Mouse (Mus musculus): Measurements from ENCODE around the gene Hcfc1. TPM values are rescaled to one million over a fixed set of nuclear protein-coding genes. Genes with fewer than 3 reads are reported as not detected.

Hcfc1 gene
- polyA plus RNA-seq, 1 experiment from 2014 or later = 34.3 TPM

DNA sequence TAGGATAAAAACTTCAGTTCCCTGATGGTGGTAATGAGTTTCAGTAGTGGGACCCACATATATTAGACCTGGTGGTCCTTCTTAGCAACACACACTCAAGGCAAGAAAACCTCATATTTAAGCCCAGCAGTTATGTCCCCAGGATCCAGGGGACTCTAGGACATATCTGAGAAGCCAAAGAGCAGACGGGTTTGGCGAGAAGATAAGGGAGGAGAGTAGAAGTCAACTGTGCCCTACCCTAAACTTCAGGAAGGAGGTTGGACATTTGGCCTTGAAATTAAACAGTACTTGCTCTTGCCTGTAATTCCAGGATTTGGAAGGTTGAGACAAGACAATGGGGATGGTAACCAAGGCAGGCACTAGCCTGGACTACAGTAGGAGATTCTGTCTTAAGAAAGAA is 3.6 kb upstream of the Hcfc1 start:
- no peak overlapping the region for H3K4me3 ChIP-seq
- H3K4me2 ChIP-seq = no peak overlapping the region
- H3K27me3 ChIP-seq (replicated peaks) = peaks cover 6% of the 10 kb centered on the region
- 46% methylated on average over 2 of the region's 2 CpGs for WGBS
- no peaks in the 10 kb centered on the region for H3K36me3 ChIP-seq
- no peak overlapping the region for H3K27ac ChIP-seq (replicated peaks)
- ATAC-seq (ENCODE audit: extremely low read depth, insufficient number of reproducible peaks, low FRiP score, low TSS enrichment) = no peak
- H3K4me1 ChIP-seq = 0 out of 2 replicates have a peak, but pooled peaks cover 1% of the 10 kb centered on the region
- H3K9ac ChIP-seq = no peak overlapping the region
- H3K9me3 ChIP-seq = no peaks in the 10 kb centered on the region

DNA sequence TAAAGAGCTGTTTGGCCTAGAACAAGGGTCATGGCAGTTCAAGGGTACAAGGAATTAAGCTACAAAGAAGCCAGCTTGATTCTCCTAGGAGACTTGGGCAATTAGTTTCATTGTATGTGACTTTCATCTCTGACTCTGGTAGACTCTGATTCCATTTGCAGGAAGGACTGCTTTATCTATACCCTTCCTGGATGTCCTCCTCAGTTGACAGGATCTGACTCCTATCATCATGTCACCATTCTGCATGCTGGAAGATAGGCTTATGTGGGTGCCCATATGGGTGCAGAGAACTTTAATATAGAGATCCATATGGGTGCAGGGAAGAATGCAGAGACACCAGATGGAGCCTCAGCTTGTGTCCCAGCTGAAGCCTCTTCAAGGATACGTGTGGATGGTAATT is 3.0 kb upstream of the Hcfc1 start:
- ATAC-seq (ENCODE audit: extremely low read depth, insufficient number of reproducible peaks, low FRiP score, low TSS enrichment) = no peak
- no peaks in the 10 kb centered on the region for H3K36me3 ChIP-seq
- H3K4me3 ChIP-seq = no peak overlapping the region
- no peaks in the 10 kb centered on the region for H3K9me3 ChIP-seq
- H3K4me2 ChIP-seq = no peak overlapping the region
- WGBS = 87% methylated on average over 1 of the region's 1 CpGs
- peaks cover 6% of the 10 kb centered on the region for H3K27me3 ChIP-seq (replicated peaks)
- H3K4me1 ChIP-seq = peaks cover 7% of the 10 kb centered on the region; the same call in 1 of the 2 replicates
- H3K27ac ChIP-seq (replicated peaks) = no peak overlapping the region
- H3K9ac ChIP-seq = no peak overlapping the region

DNA sequence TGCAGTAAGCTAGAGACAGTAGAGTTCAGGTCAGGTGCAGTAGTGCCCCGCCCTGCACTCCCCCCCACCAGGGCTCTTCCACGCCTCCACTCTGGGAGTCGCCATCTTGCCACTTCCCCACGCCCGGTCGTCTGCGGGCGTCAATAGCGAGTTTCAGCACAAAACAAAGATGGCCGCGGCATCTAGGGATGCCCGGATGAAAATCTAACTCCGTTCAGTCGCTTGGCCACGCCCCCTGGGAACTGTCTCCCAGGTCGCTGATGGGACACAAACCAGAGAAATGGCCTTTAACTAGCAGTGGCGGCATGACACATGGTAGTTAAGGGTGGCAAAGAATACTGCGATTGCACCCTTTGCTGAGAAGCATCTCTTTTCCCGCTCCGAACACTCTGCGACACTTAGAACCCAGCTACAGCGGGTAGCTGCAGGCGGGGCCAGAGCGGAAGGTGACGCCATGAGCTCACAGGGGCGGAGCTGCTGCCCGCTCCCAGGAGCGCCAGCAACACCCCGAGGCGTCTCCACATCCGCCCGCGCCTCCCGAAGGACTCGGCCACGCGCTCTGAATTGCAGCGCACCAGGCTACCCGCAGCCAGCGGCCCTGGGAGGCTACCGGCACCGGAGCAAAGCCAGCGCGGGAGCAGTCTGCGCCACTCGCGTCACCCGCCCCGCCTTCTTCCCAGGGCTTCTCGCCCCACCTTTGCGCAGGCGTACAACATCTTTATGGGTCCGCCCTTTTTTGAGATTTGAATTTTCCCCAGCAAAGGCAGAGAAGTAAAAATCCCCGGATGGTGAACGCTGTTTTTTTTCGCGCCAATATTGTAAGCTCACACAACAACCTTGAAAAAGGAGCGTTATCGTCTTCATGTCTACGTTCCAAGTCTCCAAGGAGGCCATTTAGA is 1.3 kb upstream of the Hcfc1 start:
- H3K9ac ChIP-seq = peak overlapping the region; percentile 88
- no peaks in the 10 kb centered on the region for H3K9me3 ChIP-seq
- H3K4me2 ChIP-seq = peak overlapping the region; percentile 75
- peak overlapping the region; percentile 65 for H3K4me3 ChIP-seq
- 0 out of 2 replicates have a peak, but pooled peaks cover 4% of the 10 kb centered on the region for H3K36me3 ChIP-seq
- peak; percentile 70 for ATAC-seq (ENCODE audit: extremely low read depth, insufficient number of reproducible peaks, low FRiP score, low TSS enrichment)
- H3K27me3 ChIP-seq (replicated peaks) = peaks cover 6% of the 10 kb centered on the region
- peaks cover 24% of the 10 kb centered on the region for H3K4me1 ChIP-seq
- WGBS = 6% methylated on average over 60 of the region's 60 CpGs
- peak overlapping the region; percentile 99 for H3K27ac ChIP-seq (replicated peaks)

DNA sequence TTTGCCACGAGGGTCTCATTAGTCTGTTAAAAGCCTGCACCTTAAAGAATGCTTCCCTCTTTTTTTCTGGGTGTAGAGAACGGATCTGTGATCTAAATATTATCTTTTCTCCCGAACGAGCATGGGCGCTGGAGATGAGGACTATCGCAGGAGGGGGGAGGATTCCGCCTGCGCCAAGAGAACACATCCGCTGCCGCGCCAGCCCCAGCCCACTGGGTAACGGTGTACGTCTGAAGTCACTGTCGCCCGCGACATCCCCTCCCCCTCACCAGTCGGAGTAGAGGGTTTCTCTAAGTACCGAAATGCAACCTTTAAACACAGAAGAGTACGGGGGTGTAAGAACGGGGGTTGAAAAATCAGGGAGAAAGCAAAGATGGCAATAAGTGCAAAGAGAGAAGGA is 850 bp downstream of the Hcfc1 start:
- H3K4me1 ChIP-seq = peaks cover 27% of the 10 kb centered on the region
- 21% methylated on average over 18 of the region's 20 CpGs for WGBS
- H3K4me3 ChIP-seq = peak overlapping the region; percentile 65
- peak overlapping the region; percentile 99 for H3K27ac ChIP-seq (replicated peaks)
- H3K27me3 ChIP-seq (replicated peaks) = peaks cover 6% of the 10 kb centered on the region
- H3K9ac ChIP-seq = peak overlapping the region; percentile 88
- H3K36me3 ChIP-seq = peaks cover 22% of the 10 kb centered on the region
- no peak for ATAC-seq (ENCODE audit: extremely low read depth, insufficient number of reproducible peaks, low FRiP score, low TSS enrichment)
- H3K9me3 ChIP-seq = no peaks in the 10 kb centered on the region
- H3K4me2 ChIP-seq = peak overlapping the region; percentile 75

DNA sequence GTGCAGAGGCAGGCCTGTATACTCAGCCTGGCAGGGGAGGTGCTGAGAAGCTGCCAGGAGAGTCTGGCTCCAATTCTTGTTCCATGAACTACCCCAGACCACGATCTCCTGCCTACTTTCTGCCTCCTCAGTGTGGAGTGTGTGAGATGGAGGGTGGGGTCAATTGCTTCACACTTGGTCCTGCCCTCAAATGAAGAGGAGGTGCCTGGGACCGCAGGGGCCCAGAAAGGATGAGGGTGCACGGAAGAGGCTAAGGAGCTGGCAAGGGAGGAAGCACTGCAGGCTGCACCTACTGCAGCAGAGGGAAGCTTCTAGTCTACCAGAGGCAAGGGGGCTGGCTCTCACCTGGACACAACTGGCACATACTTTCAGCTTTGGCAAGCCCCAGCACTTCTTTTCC is 1.8 kb downstream of the Hcfc1 start:
- Histone ChIP-seq H3K4me1 (peaks cover 27% of the 10 kb centered on the region), H3K27ac (replicated peaks) (peak overlapping the region; percentile 36; the same call in 1 of the 2 replicates), H3K36me3 (peaks cover 31% of the 10 kb centered on the region), H3K4me3 (peak overlapping the region; percentile 65), H3K9me3 (no peaks in the 10 kb centered on the region), H3K4me2 (peak overlapping the region; percentile 75), H3K27me3 (replicated peaks) (peaks cover 6% of the 10 kb centered on the region), H3K9ac (peak overlapping the region; percentile 88)
- 16% methylated on average over 3 of the region's 3 CpGs for WGBS
- ATAC-seq (ENCODE audit: extremely low read depth, insufficient number of reproducible peaks, low FRiP score, low TSS enrichment) = no peak

DNA sequence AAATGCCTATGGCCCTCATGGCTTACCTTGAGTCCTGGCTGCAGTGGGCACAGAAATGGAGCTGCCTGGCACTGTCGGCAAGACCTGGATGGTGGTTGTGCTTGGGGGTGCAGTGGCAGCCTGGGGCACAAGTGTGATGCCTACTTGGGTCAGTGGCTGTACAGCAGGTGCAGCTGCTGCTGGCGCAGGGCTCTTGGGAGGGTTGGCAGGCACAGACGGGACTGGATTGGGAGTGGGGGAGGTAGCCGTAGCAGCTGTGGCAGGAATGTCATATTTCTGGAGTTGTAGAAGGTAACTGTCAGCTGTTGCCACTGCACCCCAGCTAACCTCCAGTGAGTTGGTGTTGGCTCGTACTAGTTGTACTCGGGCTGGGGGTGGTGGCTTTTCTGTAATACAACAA is 11.2 kb downstream of the Hcfc1 start:
- Histone ChIP-seq H3K36me3 (peaks cover 100% of the 10 kb centered on the region), H3K27ac (replicated peaks) (no peak overlapping the region), H3K4me2 (no peak overlapping the region), H3K4me1 (no peaks in the 10 kb centered on the region), H3K9me3 (no peaks in the 10 kb centered on the region), H3K27me3 (replicated peaks) (no peaks in the 10 kb centered on the region), H3K4me3 (no peak overlapping the region), H3K9ac (no peak overlapping the region)
- no peak for ATAC-seq (ENCODE audit: extremely low read depth, insufficient number of reproducible peaks, low FRiP score, low TSS enrichment)
- WGBS = 86% methylated on average over 6 of the region's 6 CpGs

DNA sequence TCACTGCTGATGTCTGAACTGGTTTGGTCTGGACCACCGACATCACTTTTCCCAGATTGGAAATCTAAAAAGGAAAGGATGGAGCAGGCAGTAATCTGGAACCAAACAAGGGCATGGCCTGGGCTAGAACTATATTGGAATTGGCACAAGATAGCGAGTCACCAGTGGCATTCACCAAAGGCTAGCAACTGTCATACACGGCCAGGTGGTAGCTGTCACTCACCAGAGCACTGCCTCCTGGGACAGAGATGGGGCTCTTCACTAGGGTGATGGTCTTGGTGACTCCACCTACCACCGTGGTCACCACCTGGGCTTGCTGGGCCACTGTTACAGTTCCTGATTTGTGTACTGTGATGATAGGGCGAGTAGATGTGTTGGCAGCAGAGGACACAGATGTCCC is 13.6 kb downstream of the Hcfc1 start:
- Histone ChIP-seq H3K9ac (no peak overlapping the region), H3K4me3 (no peak overlapping the region), H3K36me3 (peaks cover 100% of the 10 kb centered on the region), H3K27ac (replicated peaks) (no peak overlapping the region), H3K27me3 (replicated peaks) (no peaks in the 10 kb centered on the region), H3K4me1 (no peaks in the 10 kb centered on the region), H3K4me2 (no peak overlapping the region), H3K9me3 (no peaks in the 10 kb centered on the region)
- WGBS = 79% methylated on average over 5 of the region's 5 CpGs
- no peak for ATAC-seq (ENCODE audit: extremely low read depth, insufficient number of reproducible peaks, low FRiP score, low TSS enrichment)

DNA sequence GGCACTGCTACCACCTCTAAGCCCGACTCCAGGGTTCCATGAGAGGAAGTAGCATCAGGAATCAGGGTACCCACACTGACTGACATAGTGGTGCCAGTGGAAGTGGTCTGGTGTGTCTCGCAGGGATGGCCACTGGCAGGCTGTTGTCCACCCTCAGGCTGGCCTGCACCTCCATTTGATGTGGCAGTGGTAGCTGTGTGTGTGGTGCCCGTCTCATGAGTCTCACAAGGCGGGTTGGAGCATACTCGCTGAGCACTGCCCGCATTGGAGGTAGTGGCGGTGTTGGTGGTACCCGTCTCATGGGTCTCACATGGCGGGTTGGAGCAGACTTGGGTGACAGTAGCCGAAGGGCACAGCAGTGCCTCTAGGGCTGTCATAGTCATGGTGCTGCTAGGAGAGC is 16.8 kb downstream of the Hcfc1 start:
- H3K4me3 ChIP-seq = no peak overlapping the region
- H3K4me2 ChIP-seq = no peak overlapping the region
- WGBS = 88% methylated on average over 10 of the region's 10 CpGs
- H3K27me3 ChIP-seq (replicated peaks) = no peaks in the 10 kb centered on the region
- H3K4me1 ChIP-seq = no peaks in the 10 kb centered on the region
- H3K9ac ChIP-seq = no peak overlapping the region
- H3K36me3 ChIP-seq = peaks cover 100% of the 10 kb centered on the region
- no peak for ATAC-seq (ENCODE audit: extremely low read depth, insufficient number of reproducible peaks, low FRiP score, low TSS enrichment)
- H3K9me3 ChIP-seq = no peaks in the 10 kb centered on the region
- no peak overlapping the region for H3K27ac ChIP-seq (replicated peaks)

DNA sequence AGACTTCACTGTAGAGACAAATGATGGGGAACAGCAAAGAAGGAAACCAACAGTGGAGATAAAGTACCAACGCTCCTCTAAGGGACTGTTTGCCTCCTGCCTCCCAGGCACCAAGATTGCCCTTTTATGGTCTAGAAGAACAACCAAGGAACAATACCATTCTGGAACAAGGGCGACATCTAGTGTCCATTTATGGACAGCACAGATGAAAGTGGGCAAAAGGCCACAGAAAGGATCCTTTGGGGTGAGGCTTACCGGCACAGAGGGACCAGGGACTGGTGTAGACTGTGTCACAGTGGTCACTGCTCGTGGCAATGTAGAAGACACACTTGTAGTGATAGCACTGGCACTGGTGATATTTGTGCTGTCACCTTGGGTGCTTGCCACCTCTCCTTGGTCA is 17.5 kb downstream of the Hcfc1 start:
- H3K36me3 ChIP-seq = peaks cover 100% of the 10 kb centered on the region
- no peak overlapping the region for H3K9ac ChIP-seq
- H3K4me1 ChIP-seq = no peaks in the 10 kb centered on the region
- no peak for ATAC-seq (ENCODE audit: extremely low read depth, insufficient number of reproducible peaks, low FRiP score, low TSS enrichment)
- 20% methylated on average over 4 of the region's 4 CpGs for WGBS
- H3K27ac ChIP-seq (replicated peaks) = no peak overlapping the region
- no peak overlapping the region for H3K4me2 ChIP-seq
- H3K4me3 ChIP-seq = no peak overlapping the region
- no peaks in the 10 kb centered on the region for H3K27me3 ChIP-seq (replicated peaks)
- no peaks in the 10 kb centered on the region for H3K9me3 ChIP-seq

DNA sequence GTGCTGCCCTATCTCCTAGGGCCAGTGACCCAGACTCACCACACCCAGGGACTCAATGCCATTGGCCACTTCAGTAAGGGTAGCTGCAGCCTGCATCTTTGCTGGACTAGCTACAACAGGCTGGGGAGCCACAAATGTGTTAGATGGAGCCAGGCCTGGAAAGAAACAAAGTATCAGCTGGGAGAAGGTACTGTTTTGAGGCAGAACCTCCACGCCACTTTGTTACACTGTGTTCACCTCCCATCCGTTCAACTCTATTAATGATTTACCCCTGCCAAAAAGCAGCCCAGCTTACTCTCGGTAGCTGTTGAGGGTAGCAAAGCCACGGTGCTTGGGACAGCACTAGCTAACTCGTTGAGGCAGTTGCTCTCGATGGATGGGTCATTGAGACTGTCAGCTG is 19.3 kb downstream of the Hcfc1 start:
- Histone ChIP-seq H3K9ac (no peak overlapping the region), H3K27me3 (replicated peaks) (no peaks in the 10 kb centered on the region), H3K4me2 (no peak overlapping the region), H3K27ac (replicated peaks) (no peak overlapping the region), H3K36me3 (peaks cover 100% of the 10 kb centered on the region), H3K4me3 (no peak overlapping the region), H3K9me3 (no peaks in the 10 kb centered on the region), H3K4me1 (peaks cover 7% of the 10 kb centered on the region)
- WGBS = 77% methylated on average over 6 of the region's 6 CpGs
- no peak for ATAC-seq (ENCODE audit: extremely low read depth, insufficient number of reproducible peaks, low FRiP score, low TSS enrichment)

DNA sequence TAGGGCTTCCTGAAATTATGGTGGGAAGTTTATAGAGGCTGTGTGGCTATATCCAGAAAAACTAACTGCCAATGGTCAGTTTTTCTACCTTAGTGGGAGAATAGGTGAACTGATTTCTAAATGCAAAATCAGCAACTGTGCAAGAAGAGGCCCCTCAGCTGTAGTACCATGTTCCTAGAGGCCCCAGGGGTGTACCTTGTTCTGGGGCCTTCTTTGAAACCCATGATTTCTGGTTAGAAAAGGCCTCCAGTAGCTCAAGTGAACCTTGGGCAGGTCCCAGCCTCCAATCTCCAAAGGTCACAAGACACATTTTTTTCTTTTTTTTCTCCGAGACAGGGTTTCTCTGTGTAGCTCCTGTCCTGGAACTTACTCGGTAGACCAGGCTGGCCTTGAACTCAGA is 23.9 kb downstream of the Hcfc1 start:
- Histone ChIP-seq H3K4me1 (peaks cover 20% of the 10 kb centered on the region), H3K27me3 (replicated peaks) (no peaks in the 10 kb centered on the region), H3K4me2 (no peak overlapping the region), H3K9me3 (no peaks in the 10 kb centered on the region), H3K9ac (no peak overlapping the region), H3K36me3 (peaks cover 63% of the 10 kb centered on the region), H3K27ac (replicated peaks) (peak overlapping the region; percentile 53), H3K4me3 (no peak overlapping the region)
- 58% methylated on average over 2 of the region's 2 CpGs for WGBS
- ATAC-seq (ENCODE audit: extremely low read depth, insufficient number of reproducible peaks, low FRiP score, low TSS enrichment) = no peak

DNA sequence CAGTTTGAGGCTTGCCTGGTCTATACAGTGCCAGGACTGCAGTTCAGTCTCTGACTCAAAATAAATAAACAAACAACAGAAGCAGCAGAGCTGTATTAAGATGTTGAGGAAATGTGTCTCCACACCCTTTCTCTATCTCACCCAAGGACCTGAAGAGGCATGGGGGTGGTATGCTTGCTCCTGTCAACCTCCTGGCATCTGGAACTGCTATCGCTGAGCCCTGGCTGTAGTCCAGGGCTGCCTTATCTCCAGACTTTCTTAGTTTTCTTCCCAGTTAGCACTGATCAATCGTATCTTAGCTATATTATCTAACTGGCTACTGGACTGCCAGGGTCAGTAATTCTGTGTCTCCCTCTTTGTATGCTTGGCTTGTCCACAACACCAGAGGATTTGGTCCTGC is 24.3 kb downstream of the Hcfc1 start:
- peak overlapping the region; percentile 53 for H3K27ac ChIP-seq (replicated peaks)
- peaks cover 20% of the 10 kb centered on the region for H3K4me1 ChIP-seq
- H3K9me3 ChIP-seq = no peaks in the 10 kb centered on the region
- H3K4me2 ChIP-seq = no peak overlapping the region
- H3K4me3 ChIP-seq = no peak overlapping the region
- no peak overlapping the region for H3K9ac ChIP-seq
- ATAC-seq (ENCODE audit: extremely low read depth, insufficient number of reproducible peaks, low FRiP score, low TSS enrichment) = no peak
- H3K36me3 ChIP-seq = peaks cover 58% of the 10 kb centered on the region
- WGBS = 23% methylated on average over 2 of the region's 2 CpGs
- H3K27me3 ChIP-seq (replicated peaks) = no peaks in the 10 kb centered on the region
